Mouse (Mus musculus) B cell, adult 67 days (primary cell): ENCODE data around the gene 9130230L23Rik. TPM values are rescaled to one million over a fixed set of nuclear protein-coding genes. Genes with fewer than 3 reads are reported as not detected.

ENCODE experiments used
- total RNA-seq, 2 experiments: library from RNA; stranded (reverse); gene quantifications; 4 replicates each; pipeline ENCODE4 v1.2.4; 2023

9130230L23Rik gene
- not detected for total RNA-seq

GRCm38 (mm10) chr5:66004134-66004925, at the start of gene 9130230L23Rik:
9130230L23Rik (minus strand) TSS chr5:66004285.

DNA sequence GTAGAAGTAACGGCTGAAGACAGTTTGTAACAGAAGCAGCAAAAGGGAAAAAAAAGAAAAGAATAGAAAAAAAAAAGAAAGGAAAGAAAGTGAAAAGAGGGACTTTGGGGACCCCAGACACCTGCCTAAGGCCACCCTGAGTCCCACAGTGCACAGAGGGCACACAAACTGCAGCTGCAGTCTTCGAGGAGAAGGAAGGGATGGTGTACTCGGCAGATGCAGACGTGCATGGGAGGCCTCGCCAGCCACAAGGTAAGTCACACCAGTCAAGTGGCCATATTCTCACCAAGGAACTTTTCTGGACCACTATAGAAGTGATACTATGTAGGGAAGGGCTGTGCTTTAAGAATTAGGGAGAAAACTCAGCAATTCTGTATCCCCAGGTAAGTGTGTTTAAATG, 69.3 kb downstream of the 9130230L23Rik start, which contains the start of gene Chrna9:
Gene Chrna9, plus strand, starts transcription at position 139 of the 400 bp plus-strand sequence.

Other genes with a start within 250 kb of the 9130230L23Rik start
- 100 to 1,000 TPM; 103 to 109 TPM for gene N4bp2, start 240.8 kb downstream of the 9130230L23Rik start, total RNA-seq
- gene Rhoh, start 143.1 kb downstream of the 9130230L23Rik start, total RNA-seq: 100 to 1,000 TPM; 153 to 158 TPM
- gene Chrna9, start 69.4 kb downstream of the 9130230L23Rik start, total RNA-seq: 1 to 10 TPM in 1 of 2 experiments, not detected in 1; 1.8 TPM
- 1 to 10 TPM; 4.0 to 8.7 TPM for gene Rbm47, start 168.8 kb upstream of the 9130230L23Rik start, total RNA-seq